Mouse (Mus musculus) hindbrain, embryonic 14.5 days (tissue): Measurements from ENCODE around the gene Slc11a1. TPM values are rescaled to one million over a fixed set of nuclear protein-coding genes. Genes with fewer than 3 reads are reported as not detected.
"Not testable (repeated sequence)": the region's sequence is repeated elsewhere in the genome, so short reads cannot be mapped to it uniquely, and the experiment has no call there.

ENCODE experiments used
- ATAC-seq: fragments of 200-750 bp; cut with Nextera tagmentation; 2 replicates; pipeline ENCODE4 v1.8.0; 2017; ENCODE audit warnings: moderate number of reproducible peaks, mild to moderate bottlenecking, moderate TSS enrichment, moderate library complexity; ENCODE audit not compliant: low FRiP score
- DNase-seq: peaks from one replicate; pipeline ENCODE4 v3.0.0-alpha.2; 2015; ENCODE audit warnings: low spot score
- H3K27ac ChIP-seq: fragments of 300-500 bp; sonication (generic); 2 replicates; pipeline ENCODE4 v1.5.1; 2014; ENCODE audit warnings: mild to moderate bottlenecking, moderate library complexity
- H3K27me3 ChIP-seq: fragments of 300-500 bp; sonication (generic); 2 replicates; pipeline ENCODE4 v1.6.1; 2014; ENCODE audit warnings: mild to moderate bottlenecking, low read length, mixed read lengths; ENCODE audit not compliant: control insufficient read depth, insufficient read depth
- H3K36me3 ChIP-seq: fragments of 300-500 bp; sonication (generic); replicated peaks from 2 replicates; pipeline ENCODE4 v1.6.1; 2014; ENCODE audit not compliant: control insufficient read depth, insufficient read depth
- H3K4me1 ChIP-seq: fragments of 300-500 bp; sonication (generic); replicated peaks from 2 replicates; pipeline ENCODE4 v1.6.1; 2014; ENCODE audit warnings: antibody characterized with exemption, low read length, mixed read lengths; ENCODE audit not compliant: control insufficient read depth, insufficient read depth
- H3K4me2 ChIP-seq: fragments of 300-500 bp; sonication (generic); replicated peaks from 2 replicates; pipeline ENCODE4 v1.6.1; 2014; ENCODE audit warnings: mild to moderate bottlenecking, moderate library complexity
- H3K4me3 ChIP-seq: fragments of 300-500 bp; sonication (generic); replicated peaks from 2 replicates; pipeline ENCODE4 v1.5.1; 2014; ENCODE audit warnings: mild to moderate bottlenecking, low read length
- H3K9ac ChIP-seq: fragments of 300-500 bp; sonication (generic); 2 replicates; pipeline ENCODE4 v1.6.1; 2014
- H3K9me3 ChIP-seq: fragments of 300-500 bp; sonication (generic); 2 replicates; pipeline ENCODE4 v1.6.1; 2016; ENCODE audit warnings: low read length; ENCODE audit not compliant: control insufficient read depth
- WGBS: fragments of 180-500 bp; shearing (Covaris S2); extraction: QIAGEN DNeasy Blood & Tissue Kit; methylation state at CpG from one replicate; pipeline ENCODE4 v1.1.7; 2014; 5-methylcytosine and 5-hydroxymethylcytosine counted together
- polyA plus RNA-seq: library from polyadenylated mRNA; unstranded; fragments of >200 nt; fragmentation: Nextera tagmentation; extraction: Ambion mirVana; gene quantifications from 2 replicates; pipeline ENCODE4 v1.2.1, GENCODE M21; 2014

Gene Slc11a1
- polyA plus RNA-seq, 1 experiment from 2014 or later: 2.7 TPM

GRCm38 (mm10) chr1:74337241-74337771, 37.7 kb upstream of the Slc11a1 start:
- Histone ChIP-seq H3K9ac (no peak overlapping the region), H3K4me1 (peaks cover 13% of the 10 kb centered on the region), H3K36me3 (no peaks in the 10 kb centered on the region), H3K27me3 (no peaks in the 10 kb centered on the region), H3K9me3 (no peaks in the 10 kb centered on the region), H3K27ac (no peak overlapping the region), H3K4me3 (no peak overlapping the region), H3K4me2 (no peak overlapping the region)
- DNase-seq (no peak), ATAC-seq (no peak)
- 75% methylated on average over 3 of the region's 3 CpGs for WGBS

- Histone ChIP-seq H3K4me2 (no peak overlapping the region), H3K4me1 (peaks cover 12% of the 10 kb centered on the region), H3K36me3 (no peaks in the 10 kb centered on the region), H3K27ac (no peak overlapping the region), H3K9me3 (no peaks in the 10 kb centered on the region), H3K4me3 (no peak overlapping the region), H3K9ac (no peak overlapping the region), H3K27me3 (no peaks in the 10 kb centered on the region)
- DNase-seq: no peak
- 93% methylated on average over 5 of the region's 5 CpGs for WGBS
- no peak for ATAC-seq
Observed at GRCm38 (mm10) chr1:74338013-74338412, 37.0 kb upstream of the Slc11a1 start.

- ATAC-seq: no peak
Observed at GRCm38 (mm10) chr1:74338626-74339025, 36.4 kb upstream of the Slc11a1 start.

GRCm38 (mm10) chr1:74339917-74340316, 35.1 kb upstream of the Slc11a1 start:
- H3K4me3 ChIP-seq: no peak overlapping the region
- no peaks in the 10 kb centered on the region for H3K9me3 ChIP-seq
- H3K27me3 ChIP-seq: no peaks in the 10 kb centered on the region
- ATAC-seq (no peak), DNase-seq (no peak)
- no peak overlapping the region for H3K27ac ChIP-seq
- no peaks in the 10 kb centered on the region for H3K36me3 ChIP-seq
- H3K4me1 ChIP-seq: 0 out of 2 replicates have a peak, but pooled peaks cover 10% of the 10 kb centered on the region
- 87% methylated on average over 9 of the region's 9 CpGs for WGBS
- no peak overlapping the region for H3K4me2 ChIP-seq
- H3K9ac ChIP-seq: no peak overlapping the region

More at GRCm38 (mm10) chr1:74338626-74339025, 36.4 kb upstream of the Slc11a1 start:
- Histone ChIP-seq H3K4me2 (no peak overlapping the region), H3K4me3 (no peak overlapping the region), H3K9ac (no peak overlapping the region), H3K9me3 (no peaks in the 10 kb centered on the region), H3K4me1 (0 out of 2 replicates have a peak, but pooled peaks cover 10% of the 10 kb centered on the region), H3K27ac (no peak overlapping the region), H3K36me3 (no peaks in the 10 kb centered on the region), H3K27me3 (no peaks in the 10 kb centered on the region)
- DNase-seq: no peak
- WGBS: 71% methylated on average over 4 of the region's 4 CpGs

GRCm38 (mm10) chr1:74340361-74340764, 34.6 kb upstream of the Slc11a1 start:
- Histone ChIP-seq H3K4me2 (no peak overlapping the region), H3K9ac (no peak overlapping the region), H3K36me3 (no peaks in the 10 kb centered on the region), H3K4me3 (no peak overlapping the region), H3K27me3 (no peaks in the 10 kb centered on the region), H3K9me3 (no peaks in the 10 kb centered on the region), H3K27ac (no peak overlapping the region), H3K4me1 (0 out of 2 replicates have a peak, but pooled peaks cover 7% of the 10 kb centered on the region)
- ATAC-seq (no peak), DNase-seq (no peak)
- WGBS: 86% methylated on average over 6 of the region's 6 CpGs

- H3K36me3 ChIP-seq, ATAC-seq, H3K4me2 ChIP-seq, H3K27ac ChIP-seq, DNase-seq, H3K4me3 ChIP-seq, H3K4me1 ChIP-seq, H3K9me3 ChIP-seq, H3K27me3 ChIP-seq, H3K9ac ChIP-seq: not testable (repeated sequence)
- 98% methylated on average over 4 of the region's 4 CpGs for WGBS
Observed at GRCm38 (mm10) chr1:74340992-74341391, 34.0 kb upstream of the Slc11a1 start.

GRCm38 (mm10) chr1:74341898-74342297, 33.1 kb upstream of the Slc11a1 start:
- H3K4me1 ChIP-seq: 0 out of 2 replicates have a peak, but pooled peaks cover 5% of the 10 kb centered on the region
- no peaks in the 10 kb centered on the region for H3K9me3 ChIP-seq
- no peak overlapping the region for H3K27ac ChIP-seq
- no peak for DNase-seq
- H3K4me3 ChIP-seq: no peak overlapping the region
- H3K27me3 ChIP-seq: no peaks in the 10 kb centered on the region
- ATAC-seq: no peak
- no peak overlapping the region for H3K4me2 ChIP-seq
- WGBS: 94% methylated on average over 7 of the region's 7 CpGs
- H3K9ac ChIP-seq: no peak overlapping the region
- H3K36me3 ChIP-seq: no peaks in the 10 kb centered on the region

- 88% methylated on average over 1 of the region's 1 CpGs for whole genome bisulfite sequencing
- Histone ChIP-seq H3K36me3 (no peaks in the 10 kb centered on the region), H3K9me3 (no peaks in the 10 kb centered on the region), H3K9ac (no peak overlapping the region), H3K27me3 (no peaks in the 10 kb centered on the region), H3K4me2 (no peak overlapping the region), H3K27ac (no peak overlapping the region), H3K4me1 (0 out of 2 replicates have a peak, but pooled peaks cover 5% of the 10 kb centered on the region), H3K4me3 (no peak overlapping the region)
- ATAC-seq: no peak
- no peak for DNase-seq
Observed at GRCm38 (mm10) chr1:74342308-74342707, 32.7 kb upstream of the Slc11a1 start.

- Histone ChIP-seq H3K9me3 (no peaks in the 10 kb centered on the region), H3K4me3 (no peak overlapping the region), H3K27me3 (no peaks in the 10 kb centered on the region), H3K9ac (no peak overlapping the region), H3K4me2 (no peak overlapping the region), H3K27ac (no peak overlapping the region; the same call in 1 of the 2 replicates), H3K4me1 (0 out of 2 replicates have a peak, but pooled peaks cover 5% of the 10 kb centered on the region), H3K36me3 (no peaks in the 10 kb centered on the region; the same call in 1 of the 2 replicates)
- 44% methylated on average over 5 of the region's 5 CpGs for WGBS
- DNase-seq (no peak), ATAC-seq (no peak)
Observed at GRCm38 (mm10) chr1:74343161-74343560, 31.8 kb upstream of the Slc11a1 start.
